Mouse (Mus musculus) liver, adult 2 months (tissue): ENCODE data around the gene Gnat2. TPM values are rescaled to one million over a fixed set of nuclear protein-coding genes. Genes with fewer than 3 reads are reported as not detected.

Source experiments
- DNase-seq: peaks from one replicate; pipeline ENCODE4 v3.0.0-alpha.2; 2011; ENCODE audit warnings: low read depth, low spot score; ENCODE audit errors: extremely low read depth
- H3K27ac ChIP-seq: fragments of 200-500 bp; replicated peaks from 2 replicates; pipeline ENCODE4 v1.5.1; 2012; ENCODE audit warnings: low read depth, mild to moderate bottlenecking, control low read depth, inconsistent platforms, low read length; ENCODE audit not compliant: insufficient read depth
- H3K27me3 ChIP-seq: fragments of 200-500 bp; 2 replicates; pipeline ENCODE4 v1.6.1; 2012; ENCODE audit warnings: mild to moderate bottlenecking, moderate library complexity, low read length, inconsistent platforms; ENCODE audit not compliant: control insufficient read depth, insufficient read depth
- H3K36me3 ChIP-seq: fragments of 200-500 bp; 2 replicates; pipeline ENCODE4 v1.6.1; 2012; ENCODE audit warnings: low read length, inconsistent platforms; ENCODE audit not compliant: control insufficient read depth, insufficient read depth
- H3K4me1 ChIP-seq: fragments of 200-500 bp; 2 replicates; pipeline ENCODE4 v1.6.1; 2011; ENCODE audit warnings: low read length; ENCODE audit not compliant: control insufficient read depth, insufficient read depth
- H3K4me3 ChIP-seq: fragments of 200-500 bp; 2 replicates; pipeline ENCODE4 v1.5.1; 2011; ENCODE audit warnings: low read depth, mild to moderate bottlenecking, control low read depth, low read length, moderate library complexity; ENCODE audit not compliant: insufficient read depth
- H3K79me2 ChIP-seq: fragments of 200-500 bp; 2 replicates; pipeline ENCODE4 v1.6.1; 2012; ENCODE audit warnings: inconsistent platforms, mild to moderate bottlenecking, low read length, moderate library complexity; ENCODE audit not compliant: control insufficient read depth, insufficient read depth
- H3K9ac ChIP-seq: fragments of 200-500 bp; 2 replicates; pipeline ENCODE4 v1.6.1; 2012; ENCODE audit warnings: low read depth, mild to moderate bottlenecking, control low read depth, inconsistent platforms, low read length
- CTCF ChIP-seq: fragments of 200-500 bp; IDR thresholded peaks from 2 replicates; pipeline ENCODE4 v1.5.1; 2011; ENCODE audit warnings: low read depth, low read length, control low read depth
- POLR2A ChIP-seq: fragments of 200-500 bp; IDR thresholded peaks from 2 replicates; pipeline ENCODE4 v1.6.1; 2011; ENCODE audit warnings: low read length, control low read depth; ENCODE audit not compliant: insufficient read depth; ENCODE audit errors: extremely low read depth
- WGBS: fragments of 180-500 bp; shearing (Covaris S2); methylation state at CpG from one replicate; pipeline ENCODE4 v1.1.7; 2018; 5-methylcytosine and 5-hydroxymethylcytosine counted together
- polyA plus RNA-seq: library from polyadenylated mRNA; depleted of rRNA; stranded (reverse); fragments of >200 nt; gene quantifications from 2 replicates; pipeline ENCODE4 v1.2.3, GENCODE M21; 2012; rRNA removed
- total RNA-seq: library from RNA; depleted of rRNA; stranded (reverse); fragments of >200 nt; gene quantifications from 2 replicates; pipeline ENCODE4 v1.2.3, GENCODE M21; 2014; rRNA removed

The Gnat2 gene
- 2.9 and 3.9 TPM in 2 replicates for total RNA-seq
- 0.91 and 1.5 TPM in 2 replicates for polyA plus RNA-seq

- Histone ChIP-seq H3K36me3 (no peaks in the 10 kb centered on the region), H3K27ac (no peak within 1 kb of the TSS), H3K4me3 (no peak within 1 kb of the TSS), H3K27me3 (no peaks in the 10 kb centered on the region), H3K9ac (no peak within 1 kb of the TSS), H3K79me2 (no peaks in the 10 kb centered on the region), H3K4me1 (no peaks in the 10 kb centered on the region; the same call in 1 of the 2 replicates)
- WGBS: 83% methylated on average over 15 of the region's 15 CpGs
- TF ChIP-seq POLR2A (no peak), CTCF (no peak)
- no peak for DNase-seq
Measured at GRCm38 (mm10) chr3:108092536-108093115, at the start of gene Gnat2. Gene Gnat2 (plus strand): TSS chr3:108092789.

- no peaks in the 10 kb centered on the region for H3K79me2 ChIP-seq
- 5% methylated on average over 29 of the region's 29 CpGs for WGBS
- peak within 1 kb of the TSS; percentile 57 for H3K9ac ChIP-seq
- H3K27me3 ChIP-seq: no peaks in the 10 kb centered on the region
- TF ChIP-seq POLR2A: peak; percentile 59; the same call in 1 of the 2 replicates
- TF ChIP-seq CTCF: 0 out of 2 replicates have a peak, but pooled peaks have one; percentile 5
- H3K4me3 ChIP-seq: peak within 1 kb of the TSS; percentile 49
- peak; percentile 96 for DNase-seq
- peak within 1 kb of the TSS; percentile 82 for H3K27ac ChIP-seq
- H3K36me3 ChIP-seq: no peaks in the 10 kb centered on the region
- H3K4me1 ChIP-seq: peaks cover 32% of the 10 kb centered on the region
Measured at GRCm38 (mm10) chr3:108044394-108045140, 48.0 kb upstream of the Gnat2 start, which contains the start of gene Gstm4. Gene Gstm4 (minus strand): TSS chr3:108044894.

DNA sequence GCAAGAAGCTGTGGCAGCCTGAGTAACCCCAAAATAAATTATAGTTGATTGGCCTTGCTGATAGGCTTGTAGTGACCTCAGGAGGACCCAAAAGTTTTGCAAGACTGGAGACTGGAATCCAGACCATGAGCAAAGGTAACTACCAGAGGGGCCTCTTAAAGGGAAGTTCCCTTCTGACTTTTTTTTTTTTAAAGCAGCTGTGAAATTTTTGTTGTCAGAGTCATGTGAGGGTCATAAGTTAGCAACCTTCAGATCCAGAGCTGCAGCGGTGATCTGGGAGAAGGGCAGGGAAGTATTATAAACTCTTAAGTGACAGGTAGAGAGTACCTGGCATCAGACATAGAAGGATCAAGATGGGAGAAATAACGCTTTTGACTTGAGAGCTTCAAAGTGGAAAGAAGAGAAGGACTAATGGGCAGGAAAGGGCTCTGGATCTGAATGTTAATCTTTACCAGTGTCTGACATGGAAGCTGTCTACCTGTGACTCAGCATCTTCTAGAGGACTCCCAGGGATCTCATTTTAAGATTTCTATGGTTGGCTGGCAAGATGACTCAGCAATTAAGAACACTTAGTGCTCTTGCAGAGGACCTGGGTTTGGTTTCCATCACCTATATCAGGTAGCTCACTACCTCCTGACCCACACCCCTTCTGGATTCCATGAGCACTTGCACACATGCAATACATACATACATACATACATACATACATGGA, 45.5 kb upstream of the Gnat2 start:
- DNase-seq: peak; percentile 70
- Histone ChIP-seq H3K4me1 (peaks cover 16% of the 10 kb centered on the region; the same call in 1 of the 2 replicates), H3K9ac (no peak overlapping the region), H3K27ac (no peak overlapping the region), H3K79me2 (no peaks in the 10 kb centered on the region), H3K4me3 (no peak overlapping the region), H3K27me3 (no peaks in the 10 kb centered on the region), H3K36me3 (no peaks in the 10 kb centered on the region)
- 77% methylated on average over 2 of the region's 2 CpGs for WGBS
- TF ChIP-seq CTCF: no peak
- no peak for TF ChIP-seq POLR2A

- no peak for TF ChIP-seq CTCF
- no peak for TF ChIP-seq POLR2A
- Histone ChIP-seq H3K4me3 (no peak overlapping the region), H3K27me3 (no peaks in the 10 kb centered on the region), H3K27ac (no peak overlapping the region), H3K4me1 (peaks cover 14% of the 10 kb centered on the region; the same call in 1 of the 2 replicates), H3K79me2 (no peaks in the 10 kb centered on the region), H3K36me3 (no peaks in the 10 kb centered on the region), H3K9ac (no peak overlapping the region)
- peak; percentile 65 for DNase-seq
- 23% methylated on average over 3 of the region's 3 CpGs for WGBS
Measured at GRCm38 (mm10) chr3:108048306-108048705, 44.3 kb upstream of the Gnat2 start.

- H3K4me3 ChIP-seq: no peak overlapping the region
- no peaks in the 10 kb centered on the region for H3K79me2 ChIP-seq
- H3K4me1 ChIP-seq: peaks cover 7% of the 10 kb centered on the region; the same call in 1 of the 2 replicates
- no peak overlapping the region for H3K27ac ChIP-seq
- TF ChIP-seq POLR2A (no peak), CTCF (no peak)
- no peaks in the 10 kb centered on the region for H3K27me3 ChIP-seq
- H3K9ac ChIP-seq: no peak overlapping the region
- DNase-seq: no peak
- 89% methylated on average over 5 of the region's 5 CpGs for WGBS
- no peaks in the 10 kb centered on the region for H3K36me3 ChIP-seq
Measured at GRCm38 (mm10) chr3:108050493-108050892, 42.1 kb upstream of the Gnat2 start.
